Mouse (Mus musculus) spleen, adult 2 months (tissue): ENCODE results near the gene Nelfe.

Experiments used
- CTCF ChIP-seq: fragments of 200-500 bp; IDR thresholded peaks from 2 replicates; pipeline ENCODE4 v1.5.1; 2011; ENCODE audit warnings: mild to moderate bottlenecking, inconsistent platforms; ENCODE audit not compliant: insufficient read depth, insufficient read length, insufficient replicate concordance; ENCODE audit errors: extremely low read depth
- POLR2A ChIP-seq: fragments of 200-500 bp; IDR thresholded peaks from 2 replicates; pipeline ENCODE4 v1.6.1; 2011; ENCODE audit warnings: low read depth, low read length, inconsistent platforms

DNA sequence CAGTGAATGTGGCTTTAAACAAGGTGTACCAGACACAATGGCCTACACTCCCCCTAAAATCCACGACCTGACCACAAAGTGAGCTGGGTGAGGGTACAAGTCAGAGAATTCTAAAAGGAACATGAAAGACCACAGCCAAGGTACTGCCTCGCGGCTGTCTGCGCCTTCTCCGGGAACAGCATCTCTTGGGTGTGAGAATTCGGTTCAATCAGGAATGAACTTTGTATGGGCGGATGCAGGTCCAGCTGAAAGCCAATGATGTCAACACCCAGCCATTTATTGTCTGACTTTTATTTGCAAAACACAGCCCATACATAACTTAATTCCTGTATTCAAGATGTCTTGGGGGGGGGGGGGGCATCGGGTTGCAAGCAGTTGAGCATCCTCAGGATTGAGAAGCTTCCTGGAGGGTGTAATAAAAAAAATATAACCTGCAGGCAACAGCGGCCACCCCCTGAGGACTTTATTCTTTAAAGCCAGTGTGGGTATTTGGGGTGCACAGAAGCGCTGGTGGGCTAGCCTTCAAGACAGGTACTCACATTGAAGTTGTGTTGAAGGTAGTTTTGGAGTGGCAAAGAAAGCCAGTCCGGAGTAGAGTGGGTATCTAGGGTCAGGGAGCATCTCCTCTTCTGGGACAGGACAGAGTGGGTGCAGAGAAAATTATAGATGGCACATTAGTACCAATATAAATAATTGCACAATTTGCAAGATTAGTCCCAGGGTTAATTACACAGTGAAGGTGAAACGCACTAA lies 43.1 kb downstream of the Nelfe start:
- TF ChIP-seq CTCF: no peak
- TF ChIP-seq POLR2A: no peak
